Mouse (Mus musculus) frontal cortex, postnatal 36 days (tissue): Measurements from ENCODE around the gene Mindy2.
"Not testable (repeated sequence)": the region's sequence is repeated elsewhere in the genome, so short reads cannot be mapped to it uniquely, and the experiment has no call there.

Experiments
- DNase-seq, 2 experiments: peaks; one replicate each; pipeline ENCODE4 v3.0.0; 2022; ENCODE audit warnings: low spot score in 2 of 2

The Mindy2 gene

DNA sequence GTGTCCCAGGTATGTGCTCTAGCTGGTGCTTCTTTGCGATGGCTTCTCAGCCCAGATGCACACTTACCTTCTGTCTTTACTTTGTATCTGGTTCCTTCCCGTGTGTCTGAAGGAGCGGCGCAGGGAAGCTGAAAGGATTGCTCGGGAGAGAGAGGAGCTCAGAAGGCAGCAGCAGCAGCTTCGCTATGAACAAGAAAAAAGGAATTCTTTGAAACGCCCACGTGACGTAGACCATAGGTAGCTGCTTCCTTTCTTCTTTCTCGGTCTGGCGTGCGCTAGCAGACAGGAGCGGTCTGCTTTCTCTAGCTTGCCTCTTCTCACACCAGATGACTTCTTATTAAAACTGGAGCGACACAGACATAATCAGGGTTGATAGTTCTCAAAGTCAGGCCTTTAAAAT is 72.3 kb downstream of the Mindy2 start:
- DNase-seq, result no peak

DNA sequence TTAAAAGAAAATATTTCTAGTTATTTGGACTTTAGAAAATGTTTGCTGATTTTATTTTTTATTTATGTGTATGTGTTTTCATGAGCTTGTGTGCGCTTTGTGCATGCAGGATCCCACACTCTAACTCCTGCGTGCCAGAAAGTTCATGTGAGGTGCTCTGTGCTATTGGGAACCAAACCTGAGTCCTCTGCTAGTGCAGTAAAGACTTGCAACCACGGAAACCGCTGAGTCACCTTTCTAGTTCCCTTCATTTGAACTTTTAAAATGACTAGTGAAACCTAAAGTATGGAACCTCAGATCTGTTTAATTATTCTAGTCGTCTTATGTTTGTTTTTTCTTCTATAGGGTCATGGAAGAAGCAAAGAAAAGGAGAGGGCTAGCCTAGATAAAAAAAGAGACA is 76.0 kb downstream of the Mindy2 start:
- no peak for DNase-seq

DNA sequence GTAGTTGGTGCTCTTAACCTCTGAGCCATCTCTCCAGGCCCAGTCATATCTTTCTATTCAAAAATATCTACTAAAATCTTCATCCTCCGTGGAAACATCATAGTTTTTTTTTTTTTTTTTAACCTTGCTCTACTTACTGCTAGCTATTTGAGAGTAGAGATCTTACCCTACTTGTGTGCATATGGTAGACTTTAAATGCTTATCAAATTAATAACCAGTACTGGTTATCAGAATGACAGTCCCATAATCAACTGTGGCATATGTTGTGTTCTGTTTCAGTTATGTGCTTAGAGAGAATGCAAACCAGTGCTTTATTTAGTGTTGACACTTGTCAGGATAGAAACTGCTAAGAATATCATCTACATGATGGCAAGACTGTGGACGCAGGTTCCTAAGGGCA is 78.9 kb downstream of the Mindy2 start:
- DNase-seq, result no peak

DNA sequence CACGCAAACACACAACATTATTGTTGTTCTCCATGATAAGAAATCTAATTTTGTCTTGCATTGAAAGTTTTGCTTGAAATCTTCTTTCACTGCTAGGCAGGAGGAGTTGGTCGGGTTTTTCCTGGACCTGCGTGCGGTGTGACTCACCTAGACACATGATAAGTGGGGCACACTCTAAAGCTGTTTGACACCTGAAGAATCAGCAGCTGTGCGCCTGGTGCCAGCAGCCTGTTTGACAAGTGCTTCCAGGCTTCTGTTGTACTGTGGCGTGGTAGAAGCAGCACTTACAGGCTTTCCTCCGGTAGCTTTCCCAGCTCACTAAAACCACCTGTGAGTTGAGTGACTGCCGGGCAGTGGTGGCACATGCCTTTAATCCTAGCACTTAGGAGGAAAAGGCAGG is 86.6 kb downstream of the Mindy2 start:
- DNase-seq, result no peak

DNA sequence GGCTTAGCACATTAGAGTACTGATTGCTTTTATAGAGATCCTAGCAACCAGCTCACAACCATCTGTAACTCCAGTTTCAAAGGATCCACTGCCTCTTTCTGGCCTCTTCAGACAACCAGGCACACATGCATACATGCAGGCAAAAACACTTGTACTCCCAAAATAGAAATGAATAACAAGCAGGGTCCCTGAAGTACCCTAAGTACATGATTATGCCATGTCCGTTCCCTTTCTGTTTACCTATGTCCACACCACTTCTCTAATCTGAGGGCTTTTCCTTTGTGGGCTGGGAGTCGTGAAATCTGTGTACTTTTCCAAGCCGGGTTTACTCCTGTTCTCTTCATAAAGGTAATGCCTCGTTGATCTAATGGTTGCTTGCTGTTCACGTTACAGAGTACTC is 89.3 kb downstream of the Mindy2 start:
- DNase-seq, result no peak

DNA sequence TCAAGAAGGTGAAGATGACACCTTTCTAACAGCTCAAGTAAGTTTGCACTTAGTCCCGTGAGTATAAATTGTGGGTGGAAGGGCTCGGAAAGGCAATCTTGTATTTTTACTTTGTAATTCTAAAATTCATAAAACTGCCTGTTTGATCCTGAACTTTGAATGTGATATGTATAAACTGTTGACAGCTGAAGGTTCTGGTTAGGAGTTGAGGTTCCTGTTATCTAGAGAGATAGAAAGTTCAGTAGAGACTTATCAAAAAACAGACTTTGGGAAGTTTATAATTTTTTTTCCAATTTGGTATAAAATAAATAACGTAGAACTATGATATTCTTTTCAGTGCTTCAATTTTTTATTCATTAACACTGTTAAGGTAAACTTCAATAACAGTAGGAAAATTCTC is 94.1 kb downstream of the Mindy2 start:
- DNase-seq, result no peak

DNA sequence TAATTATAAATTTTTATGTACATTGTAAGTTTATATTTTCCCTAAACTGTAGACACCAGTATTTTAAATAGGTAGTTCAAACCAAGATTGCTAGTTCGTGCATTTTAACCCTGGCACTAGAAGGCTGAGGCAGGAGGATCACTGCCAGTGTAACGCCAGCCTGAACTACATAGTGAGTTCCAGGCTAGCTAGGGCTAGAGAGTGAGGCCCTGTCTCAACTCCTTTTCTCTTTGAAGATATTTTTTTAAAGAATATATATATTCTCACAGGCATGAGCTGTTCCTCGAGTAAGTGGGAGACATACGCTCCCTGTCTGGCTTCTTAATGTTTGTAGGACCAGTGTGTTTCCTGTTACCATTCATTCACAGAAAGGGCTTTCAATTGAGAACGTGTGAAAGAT is 100.2 kb downstream of the Mindy2 start:
- no peak for DNase-seq

DNA sequence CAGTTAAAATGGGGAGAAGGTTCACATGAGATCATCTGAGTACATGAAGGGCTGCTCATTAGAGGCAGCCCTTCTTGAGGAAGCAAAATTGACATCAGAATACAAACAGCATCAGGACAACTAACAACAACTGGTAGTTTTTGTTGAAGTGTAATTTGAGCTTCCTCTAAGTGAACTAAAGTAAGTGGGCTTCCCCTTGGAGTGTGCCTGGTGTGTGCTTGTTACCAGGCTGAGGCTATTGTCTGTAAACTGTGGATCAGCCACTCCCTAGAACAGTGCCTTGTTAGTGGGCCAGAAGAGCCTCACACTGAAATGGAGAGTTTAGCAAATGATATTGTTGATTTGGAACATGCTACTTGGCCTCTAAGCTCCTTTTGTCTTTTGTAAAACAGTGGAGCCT is 101.5 kb downstream of the Mindy2 start:
- no peak for DNase-seq

DNA sequence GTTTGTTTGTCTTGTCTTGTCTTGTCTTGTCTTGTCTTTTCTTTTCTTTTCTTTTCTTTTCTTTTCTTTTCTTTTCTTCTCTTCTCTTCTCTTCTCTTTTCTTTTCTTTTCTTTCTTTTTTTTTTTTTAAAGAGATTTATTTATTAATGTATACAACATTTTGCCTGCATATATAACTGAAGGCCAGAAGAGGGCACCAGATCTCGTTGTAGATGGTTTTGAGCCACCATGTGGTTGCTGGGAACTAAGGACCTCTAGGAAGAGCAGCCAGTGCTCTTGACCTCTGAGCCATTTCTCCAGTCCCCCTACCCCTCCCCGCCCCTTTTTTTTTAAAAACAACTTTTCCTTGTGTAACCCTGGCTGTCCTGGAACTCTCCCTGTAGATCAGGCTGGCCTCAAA is 104.7 kb downstream of the Mindy2 start:
- DNase-seq, result not testable (repeated sequence)

DNA sequence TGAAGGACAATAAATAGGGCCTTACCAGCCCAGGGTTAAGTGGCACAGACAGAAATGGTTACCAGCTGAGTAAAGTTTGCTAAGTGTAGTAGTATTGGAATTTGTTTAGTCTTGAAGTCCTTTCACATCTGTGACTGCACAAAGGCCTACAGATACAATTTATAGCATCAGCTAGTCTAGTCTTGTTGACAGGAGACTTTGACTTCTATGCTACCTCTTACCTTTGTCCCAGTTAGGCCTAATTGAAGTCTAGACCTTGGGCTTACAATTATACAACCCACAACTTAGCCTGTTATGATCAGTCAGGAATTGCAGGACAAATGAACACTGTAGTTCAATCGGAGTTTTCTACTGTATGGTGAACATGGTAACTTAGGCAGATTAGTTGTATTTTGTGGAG is 105.5 kb downstream of the Mindy2 start:
- DNase-seq, result no peak
